Mouse (Mus musculus) thymus, adult 2 months (tissue): ENCODE measurements around the gene Ran. TPM values are rescaled to one million over a fixed set of nuclear protein-coding genes. Genes with fewer than 3 reads are reported as not detected.

Experiments
- DNase-seq: peaks from one replicate; pipeline ENCODE4 v3.0.0; 2021
- H3K27ac ChIP-seq: fragments of 200-500 bp; 2 replicates; pipeline ENCODE4 v1.5.1; 2012; ENCODE audit warnings: low read length, control low read depth; ENCODE audit not compliant: control insufficient read depth, insufficient read depth
- H3K27me3 ChIP-seq: fragments of 200-500 bp; 2 replicates; pipeline ENCODE4 v1.6.1; 2012; ENCODE audit warnings: mild to moderate bottlenecking, low read length, moderate library complexity, mixed read lengths; ENCODE audit not compliant: control insufficient read depth, insufficient read depth
- H3K36me3 ChIP-seq: fragments of 200-500 bp; 2 replicates; pipeline ENCODE4 v1.6.1; 2012; ENCODE audit warnings: mild to moderate bottlenecking, low read length, moderate library complexity; ENCODE audit not compliant: control insufficient read depth, insufficient read depth
- H3K4me1 ChIP-seq: fragments of 200-500 bp; replicated peaks from 2 replicates; pipeline ENCODE4 v1.6.1; 2012; ENCODE audit warnings: low read length; ENCODE audit not compliant: control insufficient read depth, insufficient read depth
- H3K4me3 ChIP-seq: fragments of 200-500 bp; 2 replicates; pipeline ENCODE4 v1.5.1; 2012; ENCODE audit warnings: mild to moderate bottlenecking, low read length, control low read depth, moderate library complexity; ENCODE audit not compliant: control insufficient read depth, insufficient read depth
- CTCF ChIP-seq: fragments of 200-500 bp; IDR thresholded peaks from 2 replicates; pipeline ENCODE4 v1.5.1; 2012; ENCODE audit warnings: mild to moderate bottlenecking, control low read depth, low read length, moderate library complexity, borderline replicate concordance; ENCODE audit not compliant: control insufficient read depth, poor library complexity, insufficient read depth; ENCODE audit errors: extremely low read depth
- POLR2A ChIP-seq: fragments of 200-500 bp; IDR thresholded peaks from 2 replicates; pipeline ENCODE4 v1.6.1; 2012; ENCODE audit warnings: mild to moderate bottlenecking, low read length, control low read depth, moderate library complexity; ENCODE audit not compliant: control insufficient read depth, poor library complexity, insufficient read depth; ENCODE audit errors: extremely low read depth
- WGBS: fragments of 180-500 bp; shearing (Covaris S2); methylation state at CpG from one replicate; pipeline ENCODE4 v1.1.7; 2018; 5-methylcytosine and 5-hydroxymethylcytosine counted together
- polyA plus RNA-seq: library from polyadenylated mRNA; depleted of rRNA; stranded (reverse); fragments of >200 nt; gene quantifications from 2 replicates; pipeline ENCODE4 v1.2.3, GENCODE M21; 2012

Gene Ran
- polyA plus RNA-seq, 1 experiment: 145 TPM

- TF ChIP-seq POLR2A (no peak), CTCF (no peak)
- H3K27ac ChIP-seq: no peak overlapping the region
- H3K4me1 ChIP-seq: peaks cover 3% of the 10 kb centered on the region; the same call in 1 of the 2 replicates
- WGBS: 83% methylated on average over 3 of the region's 3 CpGs
- H3K36me3 ChIP-seq: no peaks in the 10 kb centered on the region
- no peak for DNase-seq
- no peak overlapping the region for H3K4me3 ChIP-seq
- no peaks in the 10 kb centered on the region for H3K27me3 ChIP-seq
Measured at GRCm38 (mm10) chr5:129059116-129059515, 39.2 kb downstream of the Ran start.

DNA sequence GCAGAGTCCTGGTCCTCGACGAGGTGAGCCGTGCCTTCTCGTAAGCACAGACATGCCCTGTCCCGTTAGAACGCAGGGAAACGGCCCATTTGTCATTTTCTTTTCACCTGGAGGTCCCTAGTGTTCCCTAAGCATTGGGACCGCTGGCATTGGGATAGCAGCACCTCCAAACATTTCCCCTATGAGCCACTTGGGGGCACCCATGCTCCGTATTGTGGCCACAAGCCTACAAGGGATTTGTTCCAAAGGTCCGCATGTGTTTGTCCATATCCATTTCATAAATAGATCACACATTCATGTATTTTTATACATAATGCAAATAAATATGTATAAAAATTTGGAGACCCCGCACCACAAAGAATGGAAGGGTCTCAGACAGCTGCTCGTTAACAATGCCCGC is 41.7 kb downstream of the Ran start:
- TF ChIP-seq POLR2A (no peak), CTCF (peak; percentile 17; the same call in 1 of the 2 replicates)
- peak; percentile 24 for DNase-seq
- H3K4me3 ChIP-seq: no peak overlapping the region
- H3K36me3 ChIP-seq: no peaks in the 10 kb centered on the region
- no peak overlapping the region for H3K27ac ChIP-seq
- no peaks in the 10 kb centered on the region for H3K27me3 ChIP-seq
- 22% methylated on average over 13 of the region's 13 CpGs for WGBS
- peaks cover 3% of the 10 kb centered on the region; the same call in 1 of the 2 replicates for H3K4me1 ChIP-seq

DNA sequence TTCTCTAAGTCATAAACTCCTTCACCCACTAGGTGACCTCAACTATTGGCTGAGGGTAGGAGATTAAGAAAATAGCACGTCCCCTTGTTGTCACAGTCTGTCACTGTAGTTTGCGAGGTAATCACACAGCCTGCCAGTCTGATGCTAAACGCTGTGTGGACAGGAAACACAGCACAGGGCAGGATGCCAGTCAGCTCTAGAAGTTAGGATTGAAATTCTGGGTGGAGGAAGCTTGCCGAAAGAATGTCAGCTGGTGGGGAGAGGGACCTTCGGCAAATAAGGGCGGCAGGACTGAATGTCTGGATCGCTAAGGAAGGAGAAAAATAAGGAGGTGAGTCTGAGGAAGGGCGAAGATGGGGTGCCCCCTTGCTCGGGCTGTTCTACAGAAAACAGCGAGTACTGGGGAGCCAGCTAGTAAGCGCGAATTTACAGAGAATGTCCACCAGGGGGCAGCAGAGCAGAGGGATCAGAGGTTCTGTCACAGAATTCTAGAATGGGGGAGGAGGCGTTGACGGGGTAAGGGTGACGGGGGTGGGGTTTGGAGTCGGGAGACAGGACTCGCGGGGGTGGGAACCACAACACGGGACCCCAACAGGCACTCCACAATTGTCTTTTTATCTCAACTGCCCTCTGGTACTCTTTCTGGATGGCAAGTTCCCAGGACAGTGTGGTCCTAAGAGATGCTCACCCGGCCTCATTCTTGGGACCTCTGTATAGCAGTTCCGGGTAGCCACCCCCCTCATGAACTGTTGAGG is 43.3 kb downstream of the Ran start:
- Histone ChIP-seq H3K27me3 (no peaks in the 10 kb centered on the region), H3K4me1 (peaks cover 3% of the 10 kb centered on the region; the same call in 1 of the 2 replicates), H3K4me3 (no peak overlapping the region), H3K27ac (no peak overlapping the region), H3K36me3 (no peaks in the 10 kb centered on the region)
- WGBS: 7% methylated on average over 21 of the region's 21 CpGs
- TF ChIP-seq CTCF (peak; percentile 78; the same call in 1 of the 2 replicates), POLR2A (no peak)
- peak; percentile 77 for DNase-seq

- Histone ChIP-seq H3K27me3 (no peaks in the 10 kb centered on the region), H3K27ac (no peak overlapping the region), H3K4me3 (no peak overlapping the region), H3K36me3 (no peaks in the 10 kb centered on the region), H3K4me1 (peaks cover 3% of the 10 kb centered on the region; the same call in 1 of the 2 replicates)
- WGBS: 65% methylated on average over 8 of the region's 8 CpGs
- no peak for TF ChIP-seq CTCF
- no peak for TF ChIP-seq POLR2A
- no peak for DNase-seq
Measured at GRCm38 (mm10) chr5:129063792-129064087, 43.9 kb downstream of the Ran start.

- TF ChIP-seq CTCF (no peak), POLR2A (no peak)
- peaks cover 3% of the 10 kb centered on the region; the same call in 1 of the 2 replicates for H3K4me1 ChIP-seq
- no peak overlapping the region for H3K4me3 ChIP-seq
- no peaks in the 10 kb centered on the region for H3K36me3 ChIP-seq
- 84% methylated on average over 11 of the region's 11 CpGs for WGBS
- no peak overlapping the region for H3K27ac ChIP-seq
- H3K27me3 ChIP-seq: no peaks in the 10 kb centered on the region
- no peak for DNase-seq
Measured at GRCm38 (mm10) chr5:129064186-129064585, 44.3 kb downstream of the Ran start.

GRCm38 (mm10) chr5:129065301-129065700 is 45.4 kb downstream of the Ran start:
- Histone ChIP-seq H3K36me3 (no peaks in the 10 kb centered on the region), H3K4me3 (no peak overlapping the region), H3K4me1 (peaks cover 3% of the 10 kb centered on the region; the same call in 1 of the 2 replicates), H3K27me3 (no peaks in the 10 kb centered on the region), H3K27ac (no peak overlapping the region)
- no peak for DNase-seq
- no peak for TF ChIP-seq CTCF
- TF ChIP-seq POLR2A: no peak
- 92% methylated on average over 12 of the region's 12 CpGs for WGBS

DNA sequence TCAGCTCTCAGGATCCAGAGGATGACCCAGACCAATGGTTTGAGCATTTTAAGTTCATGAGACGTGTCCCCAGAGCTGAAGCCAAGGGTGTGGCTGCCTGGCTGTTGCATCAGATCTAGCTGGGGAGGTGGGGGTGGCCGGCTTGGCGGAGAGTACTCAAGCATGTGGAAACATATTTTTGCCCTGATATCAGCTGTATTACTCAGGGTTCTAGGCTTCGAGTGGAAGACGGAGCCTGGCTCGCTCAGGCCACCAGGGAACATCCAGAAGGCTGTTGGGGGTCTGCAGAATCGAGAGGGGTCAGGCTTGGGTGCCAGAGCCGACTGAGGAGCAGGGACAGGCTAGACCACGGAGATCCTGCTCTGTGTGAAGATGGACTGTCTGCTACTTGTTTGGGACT is 46.1 kb downstream of the Ran start:
- H3K27me3 ChIP-seq: no peaks in the 10 kb centered on the region
- H3K4me3 ChIP-seq: no peak overlapping the region
- 87% methylated on average over 9 of the region's 9 CpGs for WGBS
- TF ChIP-seq POLR2A (no peak), CTCF (no peak)
- H3K36me3 ChIP-seq: no peaks in the 10 kb centered on the region
- H3K27ac ChIP-seq: no peak overlapping the region
- H3K4me1 ChIP-seq: peaks cover 3% of the 10 kb centered on the region; the same call in 1 of the 2 replicates
- no peak for DNase-seq
